Mouse (Mus musculus): ENCODE data around the gene Rad54l. TPM values are rescaled to one million over a fixed set of nuclear protein-coding genes. Genes with fewer than 3 reads are reported as not detected.

Gene Rad54l
- polyA plus RNA-seq, 1 experiment from 2014 or later = 43.2 TPM

DNA sequence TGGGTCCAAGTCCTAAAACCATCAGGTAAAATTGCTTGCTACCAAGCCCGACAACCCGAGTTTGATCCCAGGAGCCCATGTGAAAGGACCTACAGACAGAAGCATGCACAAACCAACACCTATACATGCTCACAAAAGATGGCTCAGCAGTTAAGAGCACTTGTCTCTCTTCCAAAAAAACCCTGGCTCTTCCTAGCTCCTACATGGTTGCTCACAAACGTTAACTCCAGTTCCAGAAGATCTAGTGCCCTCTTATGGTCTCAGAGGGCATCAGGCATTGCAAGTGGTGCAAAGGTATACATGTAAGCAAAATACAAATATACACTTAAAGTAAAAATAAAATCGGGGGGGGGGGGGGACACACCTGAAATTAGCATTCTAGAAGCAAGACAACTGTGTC is 50.3 kb downstream of the Rad54l start:
- Histone ChIP-seq H3K9ac (no peak overlapping the region), H3K36me3 (ENCODE audit: insufficient read depth) (peaks cover 24% of the 10 kb centered on the region), H3K9me3 (ENCODE audit: low read depth, low read length) (no peaks in the 10 kb centered on the region), H3K27ac (ENCODE audit: low read depth) (no peak overlapping the region), H3K4me3 (ENCODE audit: low read depth, low read length) (peak overlapping the region; percentile 97; the same call in 1 of the 2 replicates), H3K27me3 (ENCODE audit: insufficient read depth, low read length) (no peaks in the 10 kb centered on the region), H3K4me1 (ENCODE audit: insufficient read depth) (peaks cover 17% of the 10 kb centered on the region), H3K4me2 (peak overlapping the region; percentile 84; the same call in 1 of the 2 replicates)
- peak; percentile 49 for TF ChIP-seq CTCF (IDR thresholded peaks at IDR 0.05; ENCODE audit: low read depth)
- ATAC-seq (ENCODE audit: insufficient read depth) = no peak
- 49% methylated on average over 4 of the region's 4 CpGs for WGBS
- peak; percentile 38 for DNase-seq

DNA sequence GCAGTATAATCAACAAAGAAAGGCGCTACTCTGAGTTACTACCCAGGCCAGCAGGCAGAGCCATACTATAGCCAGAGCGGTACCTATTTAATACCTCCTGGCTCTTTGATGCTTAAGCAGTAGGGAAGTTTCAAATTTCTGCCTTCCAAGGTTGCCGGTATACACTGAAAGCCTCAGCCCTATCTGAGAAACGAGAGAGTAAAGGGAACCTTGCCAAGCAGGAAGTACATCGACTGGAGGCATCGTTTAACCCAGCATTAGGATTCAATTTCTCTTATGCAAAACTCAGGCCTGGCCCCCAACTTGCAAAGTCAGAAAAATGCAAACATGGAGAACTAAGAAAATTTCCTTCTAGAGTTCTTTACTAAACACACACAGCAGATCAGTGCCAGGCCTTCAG is 53.4 kb downstream of the Rad54l start:
- Histone ChIP-seq H3K27ac (ENCODE audit: low read depth) (no peak overlapping the region), H3K36me3 (ENCODE audit: insufficient read depth) (peaks cover 51% of the 10 kb centered on the region), H3K4me1 (ENCODE audit: insufficient read depth) (peaks cover 4% of the 10 kb centered on the region; the same call in 1 of the 2 replicates), H3K4me2 (no peak overlapping the region), H3K4me3 (ENCODE audit: low read depth, low read length) (no peak overlapping the region), H3K9me3 (ENCODE audit: low read depth, low read length) (no peaks in the 10 kb centered on the region), H3K9ac (no peak overlapping the region), H3K27me3 (ENCODE audit: insufficient read depth, low read length) (no peaks in the 10 kb centered on the region)
- no peak for TF ChIP-seq CTCF (IDR thresholded peaks at IDR 0.05; ENCODE audit: low read depth)
- 72% methylated on average over 6 of the region's 6 CpGs for WGBS
- ATAC-seq (ENCODE audit: insufficient read depth) (no peak), DNase-seq (no peak)

DNA sequence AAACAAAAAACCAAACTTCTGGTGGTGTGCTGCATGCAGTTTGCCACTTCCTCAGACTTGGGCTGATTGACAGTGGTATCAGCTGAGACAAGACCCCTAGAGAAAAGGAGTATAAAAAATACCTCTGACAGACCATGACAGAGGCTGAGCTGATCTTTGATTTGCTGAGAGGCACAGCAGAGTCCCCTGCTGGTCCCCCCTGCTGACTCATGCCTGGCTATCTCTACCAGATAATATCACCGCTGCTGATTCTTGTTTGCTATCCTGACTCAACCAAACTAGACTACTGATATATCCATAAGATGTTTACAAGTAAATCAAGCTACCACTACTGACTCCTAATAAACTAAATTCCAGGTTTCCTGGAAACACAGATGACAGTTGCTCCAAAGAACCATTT is 59.6 kb downstream of the Rad54l start:
- DNase-seq (no peak), ATAC-seq (ENCODE audit: insufficient read depth) (no peak; the same call in 1 of the 2 replicates)
- no peak overlapping the region for H3K27ac ChIP-seq (ENCODE audit: low read depth)
- TF ChIP-seq CTCF (IDR thresholded peaks at IDR 0.05; ENCODE audit: low read depth) = no peak
- H3K4me3 ChIP-seq (ENCODE audit: low read depth, low read length) = no peak overlapping the region
- H3K27me3 ChIP-seq (ENCODE audit: insufficient read depth, low read length) = no peaks in the 10 kb centered on the region
- no peaks in the 10 kb centered on the region for H3K9me3 ChIP-seq (ENCODE audit: low read depth, low read length)
- H3K36me3 ChIP-seq (ENCODE audit: insufficient read depth) = peaks cover 34% of the 10 kb centered on the region
- H3K4me1 ChIP-seq (ENCODE audit: insufficient read depth) = no peaks in the 10 kb centered on the region
- H3K4me2 ChIP-seq = no peak overlapping the region
- WGBS = 33% methylated on average over 1 of the region's 1 CpGs
- no peak overlapping the region for H3K9ac ChIP-seq

DNA sequence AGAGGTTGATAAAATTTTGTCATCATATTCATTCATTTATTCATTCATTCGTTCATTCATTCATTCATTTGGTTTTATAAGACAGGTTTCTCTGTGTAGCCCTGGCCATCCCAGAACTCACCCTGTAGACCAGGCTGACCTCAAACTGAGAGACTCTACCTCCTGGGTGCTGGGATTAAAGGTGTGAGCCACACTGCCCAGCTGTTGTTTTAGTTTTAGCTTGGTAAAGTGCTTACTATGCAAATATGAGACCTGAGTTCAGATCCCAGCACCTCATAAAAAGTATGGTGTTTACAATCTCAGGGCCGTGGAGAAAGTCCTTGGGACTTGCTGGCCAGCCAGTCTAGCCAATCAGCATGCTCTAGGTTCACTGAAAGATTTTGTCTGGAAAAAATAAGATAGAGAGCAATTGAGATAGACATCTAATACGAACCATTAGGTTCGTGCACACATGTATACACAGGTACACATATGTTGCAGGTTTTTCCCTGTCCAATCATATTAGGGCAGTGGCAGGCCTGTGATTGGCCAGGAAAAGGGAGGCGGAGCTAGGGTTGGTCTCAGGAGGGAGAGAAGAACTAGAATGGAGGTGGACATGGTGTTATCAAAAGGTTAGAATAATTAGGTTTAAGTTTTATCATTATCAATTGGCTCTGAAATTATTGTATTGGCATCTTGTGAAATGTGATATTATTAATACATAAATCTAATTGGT is 64.3 kb downstream of the Rad54l start:
- no peak for DNase-seq
- Histone ChIP-seq H3K36me3 (ENCODE audit: insufficient read depth) (no peaks in the 10 kb centered on the region), H3K9ac (no peak overlapping the region), H3K4me3 (ENCODE audit: low read depth, low read length) (no peak overlapping the region), H3K27ac (ENCODE audit: low read depth) (no peak overlapping the region), H3K27me3 (ENCODE audit: insufficient read depth, low read length) (no peaks in the 10 kb centered on the region), H3K9me3 (ENCODE audit: low read depth, low read length) (no peaks in the 10 kb centered on the region), H3K4me2 (no peak overlapping the region), H3K4me1 (ENCODE audit: insufficient read depth) (no peaks in the 10 kb centered on the region)
- WGBS = 72% methylated on average over 5 of the region's 5 CpGs
- TF ChIP-seq CTCF (IDR thresholded peaks at IDR 0.05; ENCODE audit: low read depth) = no peak
- no peak for ATAC-seq (ENCODE audit: insufficient read depth)

DNA sequence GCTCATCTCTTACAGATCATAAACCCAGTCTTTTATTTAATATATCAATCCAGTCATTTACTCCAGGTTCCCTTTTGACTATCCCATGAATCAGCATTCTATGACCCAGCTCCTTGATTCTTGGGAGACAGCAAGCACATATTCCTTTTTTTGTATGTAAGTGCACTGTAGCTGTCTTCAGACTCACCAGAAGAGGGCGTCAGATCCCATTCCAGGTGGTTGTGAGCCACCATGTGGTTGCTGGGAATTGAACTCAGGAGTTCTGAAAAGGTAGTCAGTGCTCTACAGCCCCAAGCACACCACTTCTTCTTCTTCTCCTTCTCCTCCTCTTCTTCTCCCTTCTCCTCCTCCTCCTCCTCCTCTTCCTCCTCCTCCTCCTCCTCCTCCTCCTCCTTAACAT is 65.9 kb downstream of the Rad54l start:
- no peaks in the 10 kb centered on the region for H3K36me3 ChIP-seq (ENCODE audit: insufficient read depth)
- no peak overlapping the region for H3K9ac ChIP-seq
- H3K27me3 ChIP-seq (ENCODE audit: insufficient read depth, low read length) = no peaks in the 10 kb centered on the region
- TF ChIP-seq CTCF (IDR thresholded peaks at IDR 0.05; ENCODE audit: low read depth) = no peak
- H3K9me3 ChIP-seq (ENCODE audit: low read depth, low read length) = no peaks in the 10 kb centered on the region
- no peak overlapping the region for H3K27ac ChIP-seq (ENCODE audit: low read depth)
- no peak overlapping the region for H3K4me3 ChIP-seq (ENCODE audit: low read depth, low read length)
- DNase-seq = no peak
- no peaks in the 10 kb centered on the region for H3K4me1 ChIP-seq (ENCODE audit: insufficient read depth)
- ATAC-seq (ENCODE audit: insufficient read depth) = no peak
- 0% methylated on average over 1 of the region's 1 CpGs for WGBS
- no peak overlapping the region for H3K4me2 ChIP-seq

DNA sequence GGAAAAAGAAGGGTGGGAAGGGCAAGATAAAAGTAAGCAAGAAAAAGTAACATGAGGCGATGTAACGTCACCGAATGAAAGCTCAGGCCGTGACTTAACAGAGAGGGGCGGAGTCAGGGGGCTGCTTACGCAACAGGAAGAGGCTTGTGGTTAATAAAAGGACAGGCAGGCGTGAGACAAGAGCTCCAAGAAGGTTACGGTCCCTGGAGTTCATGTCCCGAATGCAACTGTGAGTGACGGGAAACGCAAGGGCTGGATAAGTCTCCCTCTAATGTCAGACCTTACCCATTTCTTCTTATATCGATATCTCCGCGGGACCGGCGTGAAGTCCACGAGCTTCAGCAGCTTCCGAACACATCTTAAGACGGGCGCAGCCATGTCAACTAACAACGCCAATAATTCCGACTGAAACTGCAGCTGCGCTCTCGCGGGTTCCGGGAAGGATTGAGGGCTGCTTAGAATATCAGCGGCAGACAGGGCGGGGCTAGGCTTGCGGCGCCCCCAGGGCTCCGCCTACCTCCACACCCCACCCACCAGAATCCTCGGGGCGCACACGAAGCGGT is 70.0 kb downstream of the Rad54l start, which contains the start of gene Nsun4:
Gene Nsun4, minus strand, starts transcription at position 478 of the 563 bp plus-strand sequence.
- H3K4me3 ChIP-seq (ENCODE audit: low read depth, low read length) = peak within 1 kb of the TSS; percentile 58
- H3K9ac ChIP-seq = peak within 1 kb of the TSS; percentile 66
- TF ChIP-seq CTCF (IDR thresholded peaks at IDR 0.05; ENCODE audit: low read depth) = peak; percentile 4; the same call in 1 of the 2 replicates
- peak within 1 kb of the TSS; percentile 98 for H3K27ac ChIP-seq (ENCODE audit: low read depth)
- peak; percentile 97 for DNase-seq
- no peaks in the 10 kb centered on the region for H3K27me3 ChIP-seq (ENCODE audit: insufficient read depth, low read length)
- H3K9me3 ChIP-seq (ENCODE audit: low read depth, low read length) = no peaks in the 10 kb centered on the region
- peak within 1 kb of the TSS; percentile 93 for H3K4me2 ChIP-seq
- under 1% methylated on average over 35 of the region's 35 CpGs for WGBS
- H3K36me3 ChIP-seq (ENCODE audit: insufficient read depth) = 0 out of 2 replicates have a peak, but pooled peaks cover under 1% of the 10 kb centered on the region
- ATAC-seq (ENCODE audit: insufficient read depth) = peak; percentile 95
- H3K4me1 ChIP-seq (ENCODE audit: insufficient read depth) = 0 out of 2 replicates have a peak, but pooled peaks cover 6% of the 10 kb centered on the region

Data from lung, embryonic 14.5 days (tissue).